Mouse (Mus musculus): ENCODE measurements around the gene Slc43a3. TPM values are rescaled to one million over a fixed set of nuclear protein-coding genes. Genes with fewer than 3 reads are reported as not detected.

Gene Slc43a3
- polyA plus RNA-seq, 1 experiment, result 4.5 TPM

DNA sequence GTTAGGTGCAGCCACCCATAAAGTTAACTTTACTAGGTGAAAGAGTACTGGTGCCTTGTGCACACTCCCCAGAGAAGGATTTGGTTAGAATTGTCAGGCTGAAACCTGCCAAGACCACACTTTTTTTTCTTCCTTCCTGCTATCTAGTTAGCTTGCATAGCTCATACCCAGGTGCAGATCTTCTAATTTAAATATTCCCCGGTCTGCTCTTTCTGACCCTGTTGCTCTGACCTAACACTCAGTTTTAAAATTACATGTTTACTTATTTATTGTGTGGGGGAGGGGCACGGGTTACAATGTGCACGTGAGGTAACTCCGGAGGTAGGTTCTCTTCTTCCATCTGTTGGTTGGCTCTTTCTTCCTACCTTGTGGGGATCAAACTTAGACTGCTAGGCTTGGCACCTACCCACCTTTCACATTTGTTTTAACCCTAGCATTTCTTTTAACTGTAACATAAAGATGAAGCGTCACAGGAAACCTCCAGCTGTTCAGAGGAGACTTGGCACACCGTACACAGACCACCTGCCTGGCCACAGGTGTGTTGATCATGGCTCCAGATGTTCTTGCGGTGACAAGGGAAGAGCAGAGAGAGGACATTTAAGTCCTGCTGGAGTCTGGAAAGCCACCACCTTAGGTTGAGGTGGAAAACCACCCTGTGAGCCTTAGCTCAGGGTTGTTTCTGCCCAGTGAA, 27.9 kb downstream of the Slc43a3 start:
- Histone ChIP-seq H3K79me2 (ENCODE audit: control insufficient read depth, insufficient read depth) (no peaks in the 10 kb centered on the region), H3K4me2 (ENCODE audit: low read depth) (no peak overlapping the region), H3K36me3 (ENCODE audit: control insufficient read depth, insufficient read depth) (no peaks in the 10 kb centered on the region), H3K27me3 (ENCODE audit: control insufficient read depth, insufficient read depth, insufficient read length) (no peaks in the 10 kb centered on the region), H3K4me3 (no peak overlapping the region), H3ac (ENCODE audit: control insufficient read depth, insufficient read length) (no peak overlapping the region)
- TF ChIP-seq USF1 (IDR thresholded peaks at IDR 0.05; ENCODE audit: low read depth) (no peak), SRF (IDR thresholded peaks at IDR 0.05; ENCODE audit: control insufficient read depth, insufficient read length, low read depth) (no peak)

DNA sequence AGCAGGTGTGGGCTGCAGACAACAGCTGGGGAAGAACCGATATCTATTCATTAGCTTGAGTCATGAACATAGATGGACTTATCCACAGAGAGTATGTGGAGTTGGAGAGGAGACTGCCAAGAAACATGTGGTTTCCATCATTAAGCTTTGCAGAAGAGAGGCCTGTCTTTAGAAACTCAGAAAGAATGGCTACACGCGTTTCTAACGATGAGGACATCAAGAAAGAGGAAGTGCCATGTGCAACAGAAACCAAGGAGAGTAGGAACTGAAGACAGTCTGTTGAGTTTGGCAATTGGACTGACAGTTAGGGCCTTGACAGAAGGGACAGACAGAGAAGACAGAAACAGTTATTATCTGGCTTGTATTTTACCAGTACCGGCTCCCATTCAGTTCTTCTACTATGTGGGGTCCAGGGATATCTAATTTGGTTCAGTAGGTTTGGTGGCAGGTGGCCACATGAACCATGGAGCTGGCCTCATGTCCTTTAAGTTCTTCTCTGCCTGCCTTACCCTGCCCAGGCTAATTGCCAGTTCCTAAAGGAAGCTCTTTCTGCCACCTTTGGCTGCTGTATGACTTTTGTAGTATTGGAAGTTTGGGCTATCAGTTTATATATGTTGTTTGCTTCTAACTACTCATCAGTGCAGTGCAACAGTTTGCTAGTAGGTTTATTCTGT, 31.1 kb downstream of the Slc43a3 start:
- no peaks in the 10 kb centered on the region for H3K27me3 ChIP-seq (ENCODE audit: control insufficient read depth, insufficient read depth, insufficient read length)

DNA sequence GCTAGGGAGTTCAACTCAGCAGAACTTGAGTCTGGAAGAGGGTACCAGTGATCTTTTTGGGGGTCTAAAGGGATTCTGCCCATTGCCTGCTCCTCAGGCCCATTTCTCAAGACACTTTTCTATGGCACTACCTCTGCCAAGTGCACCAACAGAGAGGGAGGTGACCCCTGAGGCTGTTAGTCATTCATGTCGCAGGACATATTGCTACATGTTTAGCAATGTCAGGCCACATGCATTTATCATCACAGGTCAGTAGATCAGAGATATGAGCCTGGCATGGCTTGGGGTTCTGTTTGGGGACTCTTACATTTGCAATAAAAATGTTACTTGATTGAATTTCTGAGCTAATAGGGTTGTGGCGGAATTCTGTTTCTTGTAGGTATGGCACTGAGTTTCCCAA, 39.2 kb downstream of the Slc43a3 start:
- Histone ChIP-seq H3K36me3 (ENCODE audit: control insufficient read depth, insufficient read depth) (no peaks in the 10 kb centered on the region), H3K4me3 (no peak overlapping the region), H3K79me2 (ENCODE audit: control insufficient read depth, insufficient read depth) (no peaks in the 10 kb centered on the region), H3ac (ENCODE audit: control insufficient read depth, insufficient read length) (no peak overlapping the region), H3K27me3 (ENCODE audit: control insufficient read depth, insufficient read depth, insufficient read length) (peaks cover 4% of the 10 kb centered on the region), H3K4me2 (ENCODE audit: low read depth) (no peak overlapping the region)
- TF ChIP-seq USF1 (IDR thresholded peaks at IDR 0.05; ENCODE audit: low read depth) (no peak), POLR2AphosphoS2 (IDR thresholded peaks at IDR 0.05; ENCODE audit: insufficient read length, low read depth) (no peak), MYOD1 (IDR thresholded peaks at IDR 0.05; ENCODE audit: control insufficient read depth in 1 of 3, insufficient read length in 2 of 3, low read depth in 2 of 3) (no peak)

More for the DNA sequence above, 31.1 kb downstream of the Slc43a3 start:
- Histone ChIP-seq H3ac (ENCODE audit: control insufficient read depth, insufficient read length) (no peak overlapping the region), H3K4me3 (no peak overlapping the region), H3K79me2 (ENCODE audit: control insufficient read depth, insufficient read depth) (no peaks in the 10 kb centered on the region), H3K36me3 (ENCODE audit: control insufficient read depth, insufficient read depth) (no peaks in the 10 kb centered on the region), H3K4me2 (ENCODE audit: low read depth) (no peak overlapping the region)
- no peak for TF ChIP-seq SRF (IDR thresholded peaks at IDR 0.05; ENCODE audit: control insufficient read depth, insufficient read length, low read depth)
- no peak for TF ChIP-seq MYOG (IDR thresholded peaks at IDR 0.05; ENCODE audit: control insufficient read depth in 1 of 3, insufficient read depth in 1 of 3, insufficient read length in 2 of 3, low read depth in 2 of 3)
- TF ChIP-seq REST (IDR thresholded peaks at IDR 0.05; ENCODE audit: insufficient read depth, insufficient read length), result no peak
- no peak for TF ChIP-seq E2F4 (IDR thresholded peaks at IDR 0.05; ENCODE audit: insufficient read depth)
- no peak for TF ChIP-seq TCF12 (IDR thresholded peaks at IDR 0.05; ENCODE audit: insufficient read depth, poor library complexity, severe bottlenecking)
- TF ChIP-seq TCF3 (IDR thresholded peaks at IDR 0.05; ENCODE audit: insufficient read length, low read depth), result no peak
- TF ChIP-seq MAX (IDR thresholded peaks at IDR 0.05; ENCODE audit: low read depth), result no peak
- no peak for TF ChIP-seq USF1 (IDR thresholded peaks at IDR 0.05; ENCODE audit: low read depth)
- TF ChIP-seq MYOD1 (IDR thresholded peaks at IDR 0.05; ENCODE audit: control insufficient read depth in 1 of 3, insufficient read length in 2 of 3, low read depth in 2 of 3), result no peak

DNA sequence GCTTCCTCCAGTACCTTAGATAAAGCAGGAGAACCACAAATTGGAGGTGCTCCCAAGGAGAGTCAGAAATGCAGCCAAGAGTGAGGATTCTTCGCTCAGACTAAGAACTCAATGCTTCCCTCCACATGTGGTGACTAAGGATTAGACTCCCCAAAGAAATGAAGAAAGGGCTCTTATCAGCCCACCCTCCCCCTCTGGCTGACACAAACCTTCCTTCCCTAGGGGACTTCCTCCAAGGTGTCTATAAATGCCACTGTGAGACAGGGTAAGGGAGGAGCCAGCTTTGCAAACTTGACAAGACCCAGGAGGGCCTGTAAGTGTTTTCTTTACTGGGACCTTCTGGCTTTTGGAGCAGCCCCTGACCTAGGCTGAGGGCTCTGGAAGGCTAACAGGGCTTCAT, 43.8 kb downstream of the Slc43a3 start, which contains the start of gene Prg2:
Gene Prg2, plus strand, starts transcription at position 274 of the 400 bp plus-strand sequence.
- Histone ChIP-seq H3K36me3 (ENCODE audit: control insufficient read depth, insufficient read depth) (no peaks in the 10 kb centered on the region), H3K4me3 (no peak within 1 kb of the TSS), H3ac (ENCODE audit: control insufficient read depth, insufficient read length) (no peak within 1 kb of the TSS), H3K4me2 (ENCODE audit: low read depth) (no peak within 1 kb of the TSS), H3K27me3 (ENCODE audit: control insufficient read depth, insufficient read depth, insufficient read length) (peaks cover 26% of the 10 kb centered on the region), H3K79me2 (ENCODE audit: control insufficient read depth, insufficient read depth) (no peaks in the 10 kb centered on the region)
- no peak for TF ChIP-seq TCF12 (IDR thresholded peaks at IDR 0.05; ENCODE audit: insufficient read depth, poor library complexity, severe bottlenecking)
- no peak for TF ChIP-seq POLR2A (IDR thresholded peaks at IDR 0.05; ENCODE audit: insufficient read length, low read depth)
- no peak for TF ChIP-seq SRF (IDR thresholded peaks at IDR 0.05; ENCODE audit: control insufficient read depth, insufficient read length, low read depth)
- no peak for TF ChIP-seq TCF3 (IDR thresholded peaks at IDR 0.05; ENCODE audit: insufficient read length, low read depth)
- no peak for TF ChIP-seq MYOG (IDR thresholded peaks at IDR 0.05; ENCODE audit: control insufficient read depth in 1 of 3, insufficient read depth in 1 of 3, insufficient read length in 2 of 3, low read depth in 2 of 3)
- TF ChIP-seq CEBPB (IDR thresholded peaks at IDR 0.05; ENCODE audit: insufficient read depth, poor library complexity, severe bottlenecking), result no peak
- no peak for TF ChIP-seq REST (IDR thresholded peaks at IDR 0.05; ENCODE audit: insufficient read depth, insufficient read length)
- no peak for TF ChIP-seq MYOD1 (IDR thresholded peaks at IDR 0.05; ENCODE audit: control insufficient read depth in 1 of 3, insufficient read length in 2 of 3, low read depth in 2 of 3)
- no peak for TF ChIP-seq MAX (IDR thresholded peaks at IDR 0.05; ENCODE audit: low read depth)
- TF ChIP-seq USF1 (IDR thresholded peaks at IDR 0.05; ENCODE audit: low read depth), result no peak
- TF ChIP-seq POLR2AphosphoS2 (IDR thresholded peaks at IDR 0.05; ENCODE audit: insufficient read length, low read depth), result no peak
- TF ChIP-seq E2F4 (IDR thresholded peaks at IDR 0.05; ENCODE audit: insufficient read depth), result no peak

DNA sequence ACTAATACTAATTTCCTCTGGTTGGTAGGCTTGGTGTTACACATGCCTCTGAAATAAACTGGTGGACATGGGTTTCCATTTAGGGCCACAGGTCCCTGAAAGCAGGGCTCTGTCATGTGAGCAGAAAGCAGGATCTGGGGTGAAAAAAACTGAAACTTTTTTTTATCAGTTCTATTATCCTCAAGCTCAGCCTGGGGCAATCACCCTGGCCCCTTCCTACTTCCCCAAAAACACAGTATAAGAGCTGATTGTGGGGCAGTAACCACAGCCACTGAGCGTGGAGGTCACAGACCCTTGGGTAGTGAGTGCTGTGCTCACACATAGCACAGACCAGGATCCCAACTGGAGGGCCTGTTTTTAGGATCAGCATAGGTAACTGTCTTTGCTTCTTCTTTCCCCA, 51.6 kb downstream of the Slc43a3 start, which contains the start of gene Prg3:
Gene Prg3, plus strand, starts transcription at position 286 of the 400 bp plus-strand sequence.
- H3K36me3 ChIP-seq (ENCODE audit: control insufficient read depth, insufficient read depth), result no peaks in the 10 kb centered on the region
- H3K79me2 ChIP-seq (ENCODE audit: control insufficient read depth, insufficient read depth), result no peaks in the 10 kb centered on the region
- H3K4me2 ChIP-seq (ENCODE audit: low read depth), result no peak within 1 kb of the TSS
- peaks cover 27% of the 10 kb centered on the region for H3K27me3 ChIP-seq (ENCODE audit: control insufficient read depth, insufficient read depth, insufficient read length)
- no peak within 1 kb of the TSS for H3K4me3 ChIP-seq
- TF ChIP-seq POLR2A (IDR thresholded peaks at IDR 0.05; ENCODE audit: insufficient read length, low read depth) (no peak), E2F4 (IDR thresholded peaks at IDR 0.05; ENCODE audit: insufficient read depth) (no peak), MAX (IDR thresholded peaks at IDR 0.05; ENCODE audit: low read depth) (no peak), REST (IDR thresholded peaks at IDR 0.05; ENCODE audit: insufficient read depth, insufficient read length) (no peak), USF1 (IDR thresholded peaks at IDR 0.05; ENCODE audit: low read depth) (no peak)
- H3ac ChIP-seq (ENCODE audit: control insufficient read depth, insufficient read length), result no peak within 1 kb of the TSS
